Mouse (Mus musculus): Measurements from ENCODE around the gene Prkcb. TPM values are rescaled to one million over a fixed set of nuclear protein-coding genes. Genes with fewer than 3 reads are reported as not detected.

Gene Prkcb
- polyA plus RNA-seq, 1 experiment from 2014 or later: 13.3 TPM

- Histone ChIP-seq H3K9ac (ENCODE audit: low read depth, low read length) (no peak overlapping the region), H3K4me2 (no peak overlapping the region), H3K4me1 (ENCODE audit: control insufficient read depth, insufficient read depth, low read length) (no peaks in the 10 kb centered on the region), H3K27ac (ENCODE audit: low read depth, low read length) (no peak overlapping the region), H3K4me3 (ENCODE audit: low read depth, low read length) (no peak overlapping the region), H3K9me3 (replicated peaks; ENCODE audit: control insufficient read depth, low read length) (no peaks in the 10 kb centered on the region), H3K27me3 (ENCODE audit: control insufficient read depth, insufficient read depth, low read length) (no peaks in the 10 kb centered on the region), H3K36me3 (ENCODE audit: control insufficient read depth, insufficient read depth, low read length) (no peaks in the 10 kb centered on the region)
- WGBS (ENCODE audit: insufficient replicate concordance): 84% methylated on average over 3 of the region's 3 CpGs
- ATAC-seq (replicated peaks; ENCODE audit: insufficient number of reproducible peaks, low FRiP score, low TSS enrichment): no peak
These were observed 284.6 kb downstream of the Prkcb start for GRCm38 (mm10) chr7:122573101-122573635.

GRCm38 (mm10) chr7:122574418-122574817 lies 285.9 kb downstream of the Prkcb start:
- Histone ChIP-seq H3K9me3 (replicated peaks; ENCODE audit: control insufficient read depth, low read length) (no peaks in the 10 kb centered on the region), H3K27ac (ENCODE audit: low read depth, low read length) (no peak overlapping the region), H3K9ac (ENCODE audit: low read depth, low read length) (no peak overlapping the region), H3K4me1 (ENCODE audit: control insufficient read depth, insufficient read depth, low read length) (no peaks in the 10 kb centered on the region), H3K27me3 (ENCODE audit: control insufficient read depth, insufficient read depth, low read length) (no peaks in the 10 kb centered on the region), H3K4me2 (no peak overlapping the region), H3K36me3 (ENCODE audit: control insufficient read depth, insufficient read depth, low read length) (no peaks in the 10 kb centered on the region), H3K4me3 (ENCODE audit: low read depth, low read length) (no peak overlapping the region)
- no peak for ATAC-seq (replicated peaks; ENCODE audit: insufficient number of reproducible peaks, low FRiP score, low TSS enrichment)
- 78% methylated on average over 7 of the region's 7 CpGs for WGBS (ENCODE audit: insufficient replicate concordance)

DNA sequence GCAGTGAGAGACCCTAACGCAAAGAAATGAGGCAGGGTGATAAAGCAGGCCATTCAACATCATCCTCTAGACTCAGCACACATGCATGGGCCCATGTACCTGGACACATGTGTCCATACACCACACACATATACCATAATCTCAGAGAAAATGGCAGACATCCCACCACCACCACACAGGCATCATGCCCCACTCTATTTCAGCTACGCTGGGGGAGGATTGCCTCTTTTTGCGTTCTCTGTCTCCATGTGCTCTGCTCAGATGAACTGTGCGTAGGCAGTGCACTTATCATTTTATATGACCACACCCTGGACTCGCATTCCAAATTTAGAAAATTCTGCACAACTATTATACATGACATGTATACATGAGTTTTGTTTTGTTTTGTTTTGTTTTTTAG lies 286.5 kb downstream of the Prkcb start:
- Histone ChIP-seq H3K4me3 (ENCODE audit: low read depth, low read length) (no peak overlapping the region), H3K9me3 (replicated peaks; ENCODE audit: control insufficient read depth, low read length) (no peaks in the 10 kb centered on the region), H3K4me1 (ENCODE audit: control insufficient read depth, insufficient read depth, low read length) (no peaks in the 10 kb centered on the region), H3K27ac (ENCODE audit: low read depth, low read length) (no peak overlapping the region), H3K4me2 (no peak overlapping the region), H3K9ac (ENCODE audit: low read depth, low read length) (no peak overlapping the region), H3K36me3 (ENCODE audit: control insufficient read depth, insufficient read depth, low read length) (no peaks in the 10 kb centered on the region), H3K27me3 (ENCODE audit: control insufficient read depth, insufficient read depth, low read length) (no peaks in the 10 kb centered on the region)
- ATAC-seq (replicated peaks; ENCODE audit: insufficient number of reproducible peaks, low FRiP score, low TSS enrichment): no peak
- WGBS (ENCODE audit: insufficient replicate concordance): 80% methylated on average over 5 of the region's 5 CpGs

GRCm38 (mm10) chr7:122575506-122575905 lies 287.0 kb downstream of the Prkcb start:
- no peaks in the 10 kb centered on the region for H3K4me1 ChIP-seq (ENCODE audit: control insufficient read depth, insufficient read depth, low read length)
- WGBS (ENCODE audit: insufficient replicate concordance): 32% methylated on average over 8 of the region's 8 CpGs
- no peak overlapping the region for H3K27ac ChIP-seq (ENCODE audit: low read depth, low read length)
- H3K36me3 ChIP-seq (ENCODE audit: control insufficient read depth, insufficient read depth, low read length): no peaks in the 10 kb centered on the region
- no peaks in the 10 kb centered on the region for H3K27me3 ChIP-seq (ENCODE audit: control insufficient read depth, insufficient read depth, low read length)
- no peak overlapping the region for H3K4me2 ChIP-seq
- ATAC-seq (replicated peaks; ENCODE audit: insufficient number of reproducible peaks, low FRiP score, low TSS enrichment): peak; percentile 63
- H3K9me3 ChIP-seq (replicated peaks; ENCODE audit: control insufficient read depth, low read length): no peaks in the 10 kb centered on the region
- H3K9ac ChIP-seq (ENCODE audit: low read depth, low read length): no peak overlapping the region
- no peak overlapping the region for H3K4me3 ChIP-seq (ENCODE audit: low read depth, low read length)

DNA sequence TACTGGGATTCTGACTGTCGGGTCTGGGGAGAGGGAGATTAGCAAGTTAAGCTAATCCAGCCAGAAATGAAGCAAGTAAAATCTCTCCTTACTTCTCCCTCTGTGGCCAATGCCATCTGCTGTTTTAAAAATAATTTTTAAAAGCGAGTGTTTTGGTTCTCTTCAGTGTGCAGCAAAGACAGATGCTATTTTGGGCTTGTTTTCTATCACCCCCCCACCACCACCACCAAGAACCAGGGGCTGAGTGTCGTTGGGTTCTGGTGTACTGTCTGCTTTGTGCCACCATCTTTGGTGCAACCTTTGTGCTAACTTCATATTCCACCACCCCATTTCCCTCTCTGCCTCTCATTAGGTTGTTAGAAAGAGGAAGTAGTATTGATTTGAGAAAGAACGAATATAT lies 289.0 kb downstream of the Prkcb start:
- Histone ChIP-seq H3K4me2 (no peak overlapping the region), H3K9ac (ENCODE audit: low read depth, low read length) (no peak overlapping the region), H3K4me1 (ENCODE audit: control insufficient read depth, insufficient read depth, low read length) (no peaks in the 10 kb centered on the region), H3K4me3 (ENCODE audit: low read depth, low read length) (no peak overlapping the region), H3K27me3 (ENCODE audit: control insufficient read depth, insufficient read depth, low read length) (no peaks in the 10 kb centered on the region), H3K36me3 (ENCODE audit: control insufficient read depth, insufficient read depth, low read length) (no peaks in the 10 kb centered on the region), H3K9me3 (replicated peaks; ENCODE audit: control insufficient read depth, low read length) (no peaks in the 10 kb centered on the region), H3K27ac (ENCODE audit: low read depth, low read length) (no peak overlapping the region)
- ATAC-seq (replicated peaks; ENCODE audit: insufficient number of reproducible peaks, low FRiP score, low TSS enrichment): no peak
- WGBS (ENCODE audit: insufficient replicate concordance): 70% methylated on average over 4 of the region's 4 CpGs

DNA sequence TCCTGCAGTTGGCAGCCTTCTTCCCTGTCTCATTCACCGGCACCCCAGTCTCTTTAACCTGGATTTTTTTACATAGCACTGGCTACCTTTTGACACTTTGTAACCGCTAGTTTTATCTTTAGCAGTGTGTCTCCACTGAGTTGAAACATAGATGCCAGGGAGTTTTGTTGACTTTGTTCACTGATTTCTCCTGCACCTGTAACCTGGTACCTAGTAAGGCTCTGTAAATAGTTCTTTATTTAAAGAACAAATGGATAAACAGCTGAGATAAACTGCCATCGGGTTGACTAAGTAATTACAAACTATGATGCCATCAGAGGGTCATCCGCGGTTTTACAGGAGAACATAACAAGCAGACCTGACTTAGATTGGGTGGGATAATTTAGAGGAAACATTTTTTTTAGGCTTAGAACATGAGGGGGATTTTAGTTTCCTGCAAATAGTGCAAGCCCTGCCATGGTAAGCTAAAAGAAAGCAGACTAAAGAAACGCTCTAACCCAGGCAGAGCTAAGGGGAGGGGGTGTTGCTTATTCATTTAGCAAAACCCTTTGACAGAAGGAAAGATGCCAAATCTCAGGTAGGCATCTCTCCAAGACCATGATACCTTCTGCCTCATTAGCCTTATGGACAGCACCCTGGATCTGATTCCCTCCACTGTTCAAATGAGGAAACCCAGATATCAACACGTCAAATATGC lies 291.1 kb downstream of the Prkcb start:
- no peak for ATAC-seq (replicated peaks; ENCODE audit: insufficient number of reproducible peaks, low FRiP score, low TSS enrichment)
- no peaks in the 10 kb centered on the region for H3K4me1 ChIP-seq (ENCODE audit: control insufficient read depth, insufficient read depth, low read length)
- H3K4me3 ChIP-seq (ENCODE audit: low read depth, low read length): no peak overlapping the region
- H3K36me3 ChIP-seq (ENCODE audit: control insufficient read depth, insufficient read depth, low read length): no peaks in the 10 kb centered on the region
- no peak overlapping the region for H3K27ac ChIP-seq (ENCODE audit: low read depth, low read length)
- H3K9ac ChIP-seq (ENCODE audit: low read depth, low read length): no peak overlapping the region
- H3K27me3 ChIP-seq (ENCODE audit: control insufficient read depth, insufficient read depth, low read length): no peaks in the 10 kb centered on the region
- H3K9me3 ChIP-seq (replicated peaks; ENCODE audit: control insufficient read depth, low read length): no peaks in the 10 kb centered on the region
- no peak overlapping the region for H3K4me2 ChIP-seq
- 78% methylated on average over 7 of the region's 7 CpGs for WGBS (ENCODE audit: insufficient replicate concordance)

DNA sequence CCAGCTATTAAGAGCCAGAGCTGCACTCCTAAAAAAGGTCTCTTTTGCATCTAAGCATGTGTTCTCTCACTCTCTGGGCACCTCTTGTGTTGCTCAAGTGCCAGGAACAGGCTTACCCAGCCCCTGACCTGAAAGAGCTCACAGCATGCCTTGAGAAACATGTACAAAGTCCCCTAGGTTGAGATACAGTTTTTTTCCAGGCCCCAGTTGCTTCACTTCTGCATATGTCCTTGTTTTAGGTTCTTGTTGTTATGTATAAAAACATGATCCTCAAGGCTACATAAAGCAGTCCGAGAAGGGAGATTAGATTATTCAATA lies 291.6 kb downstream of the Prkcb start:
- Histone ChIP-seq H3K4me1 (ENCODE audit: control insufficient read depth, insufficient read depth, low read length) (no peaks in the 10 kb centered on the region), H3K9ac (ENCODE audit: low read depth, low read length) (no peak overlapping the region), H3K9me3 (replicated peaks; ENCODE audit: control insufficient read depth, low read length) (no peaks in the 10 kb centered on the region), H3K36me3 (ENCODE audit: control insufficient read depth, insufficient read depth, low read length) (no peaks in the 10 kb centered on the region), H3K27ac (ENCODE audit: low read depth, low read length) (no peak overlapping the region), H3K4me3 (ENCODE audit: low read depth, low read length) (no peak overlapping the region), H3K4me2 (no peak overlapping the region), H3K27me3 (ENCODE audit: control insufficient read depth, insufficient read depth, low read length) (no peaks in the 10 kb centered on the region)
- WGBS (ENCODE audit: insufficient replicate concordance): 49% methylated on average over 1 of the region's 1 CpGs
- ATAC-seq (replicated peaks; ENCODE audit: insufficient number of reproducible peaks, low FRiP score, low TSS enrichment): no peak

- Histone ChIP-seq H3K36me3 (ENCODE audit: control insufficient read depth, insufficient read depth, low read length) (no peaks in the 10 kb centered on the region), H3K27me3 (ENCODE audit: control insufficient read depth, insufficient read depth, low read length) (no peaks in the 10 kb centered on the region), H3K4me1 (ENCODE audit: control insufficient read depth, insufficient read depth, low read length) (no peaks in the 10 kb centered on the region), H3K9me3 (replicated peaks; ENCODE audit: control insufficient read depth, low read length) (no peaks in the 10 kb centered on the region), H3K27ac (ENCODE audit: low read depth, low read length) (no peak overlapping the region), H3K9ac (ENCODE audit: low read depth, low read length) (no peak overlapping the region), H3K4me2 (no peak overlapping the region), H3K4me3 (ENCODE audit: low read depth, low read length) (no peak overlapping the region)
- ATAC-seq (replicated peaks; ENCODE audit: insufficient number of reproducible peaks, low FRiP score, low TSS enrichment): no peak
- WGBS (ENCODE audit: insufficient replicate concordance): 79% methylated on average over 14 of the region's 14 CpGs
These were observed 296.0 kb downstream of the Prkcb start for GRCm38 (mm10) chr7:122584421-122585151.

DNA sequence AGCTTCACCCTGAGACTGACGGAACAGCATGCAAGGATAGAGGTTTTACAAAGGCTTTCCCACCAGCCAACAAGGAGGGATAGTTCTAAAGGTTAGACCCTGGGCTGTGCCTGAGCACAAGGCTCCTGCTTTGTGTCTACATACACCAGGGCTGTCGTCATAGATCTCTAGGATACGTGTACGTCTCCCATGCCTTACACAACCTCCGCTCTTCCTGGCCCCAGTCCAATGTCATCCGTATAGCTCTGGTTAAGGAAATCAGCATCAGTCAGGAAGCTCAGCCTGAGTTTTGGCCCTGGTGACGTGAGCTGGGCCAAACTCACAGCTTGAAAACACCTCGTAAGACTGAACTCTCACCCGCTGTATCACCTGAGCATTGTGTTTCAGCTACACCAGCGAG lies 307.3 kb downstream of the Prkcb start:
- Histone ChIP-seq H3K27me3 (ENCODE audit: control insufficient read depth, insufficient read depth, low read length) (no peaks in the 10 kb centered on the region), H3K27ac (ENCODE audit: low read depth, low read length) (no peak overlapping the region), H3K9ac (ENCODE audit: low read depth, low read length) (no peak overlapping the region), H3K4me3 (ENCODE audit: low read depth, low read length) (no peak overlapping the region), H3K9me3 (replicated peaks; ENCODE audit: control insufficient read depth, low read length) (no peaks in the 10 kb centered on the region), H3K4me1 (ENCODE audit: control insufficient read depth, insufficient read depth, low read length) (no peaks in the 10 kb centered on the region), H3K4me2 (no peak overlapping the region), H3K36me3 (ENCODE audit: control insufficient read depth, insufficient read depth, low read length) (no peaks in the 10 kb centered on the region)
- 45% methylated on average over 10 of the region's 10 CpGs for WGBS (ENCODE audit: insufficient replicate concordance)
- ATAC-seq (replicated peaks; ENCODE audit: insufficient number of reproducible peaks, low FRiP score, low TSS enrichment): peak; percentile 65; the same call in 1 of the 2 replicates

Measured in heart, embryonic 11.5 days (tissue).